Mouse (Mus musculus) G1E (cell line): ENCODE data around the gene Fam171b.

Source experiments
- CTCF ChIP-seq: IDR thresholded peaks from 2 replicates; pipeline ENCODE4 v1.5.1; 2012; ENCODE audit warnings: low read depth, low read length, inconsistent platforms, mixed read lengths
- GATA1 ChIP-seq: IDR thresholded peaks from 2 replicates; pipeline ENCODE4 v1.6.1; 2012; ENCODE audit warnings: borderline replicate concordance, low read length, inconsistent platforms, mixed read lengths
- GATA2 ChIP-seq: IDR thresholded peaks from 2 replicates; pipeline ENCODE4 v1.6.1; 2012; ENCODE audit warnings: low read depth, low read length, inconsistent platforms, borderline replicate concordance
- POLR2AphosphoS5 ChIP-seq: IDR thresholded peaks from 2 replicates; pipeline ENCODE4 v1.6.1; 2012; ENCODE audit warnings: low read depth, low read length, inconsistent platforms; ENCODE audit not compliant: insufficient replicate concordance
- TAL1 ChIP-seq: conservative IDR thresholded peaks from 2 replicates; pipeline ENCODE4 v1.6.1; 2012; ENCODE audit warnings: low read depth, low read length, inconsistent platforms, mixed read lengths

DNA sequence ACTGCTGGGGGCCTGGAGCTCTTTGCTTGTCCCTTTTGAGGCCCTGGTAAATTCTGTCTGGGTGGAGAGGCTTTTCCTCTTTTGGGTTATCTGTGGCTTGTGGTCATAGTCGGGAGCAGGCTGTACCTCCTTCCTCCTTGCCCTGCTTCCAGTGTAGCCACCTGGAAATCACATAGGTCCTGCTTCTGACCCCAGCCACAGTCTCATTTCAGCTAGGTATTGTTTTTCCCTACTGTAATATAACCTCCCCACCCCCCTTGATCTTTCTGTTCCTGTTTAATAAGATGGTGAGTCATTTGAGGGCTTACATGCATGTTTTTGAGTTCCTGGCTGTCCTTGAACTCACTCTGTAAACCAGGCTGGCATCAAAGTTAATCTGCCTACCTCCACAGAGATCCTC is 45.6 kb upstream of the Fam171b start:
- TF ChIP-seq CTCF: no peak
- TF ChIP-seq TAL1: no peak
- TF ChIP-seq GATA2: no peak
- no peak for TF ChIP-seq GATA1
- no peak for TF ChIP-seq POLR2AphosphoS5
